Mouse (Mus musculus) lung, postnatal 14 days (tissue): ENCODE measurements around the gene Mtrr.
A peak's percentile ranks its signal among the peaks of the same experiment; 100 is the strongest.

Experiments used
- DNase-seq: peaks from one replicate; pipeline ENCODE4 v3.0.0; 2021

The Mtrr gene

DNA sequence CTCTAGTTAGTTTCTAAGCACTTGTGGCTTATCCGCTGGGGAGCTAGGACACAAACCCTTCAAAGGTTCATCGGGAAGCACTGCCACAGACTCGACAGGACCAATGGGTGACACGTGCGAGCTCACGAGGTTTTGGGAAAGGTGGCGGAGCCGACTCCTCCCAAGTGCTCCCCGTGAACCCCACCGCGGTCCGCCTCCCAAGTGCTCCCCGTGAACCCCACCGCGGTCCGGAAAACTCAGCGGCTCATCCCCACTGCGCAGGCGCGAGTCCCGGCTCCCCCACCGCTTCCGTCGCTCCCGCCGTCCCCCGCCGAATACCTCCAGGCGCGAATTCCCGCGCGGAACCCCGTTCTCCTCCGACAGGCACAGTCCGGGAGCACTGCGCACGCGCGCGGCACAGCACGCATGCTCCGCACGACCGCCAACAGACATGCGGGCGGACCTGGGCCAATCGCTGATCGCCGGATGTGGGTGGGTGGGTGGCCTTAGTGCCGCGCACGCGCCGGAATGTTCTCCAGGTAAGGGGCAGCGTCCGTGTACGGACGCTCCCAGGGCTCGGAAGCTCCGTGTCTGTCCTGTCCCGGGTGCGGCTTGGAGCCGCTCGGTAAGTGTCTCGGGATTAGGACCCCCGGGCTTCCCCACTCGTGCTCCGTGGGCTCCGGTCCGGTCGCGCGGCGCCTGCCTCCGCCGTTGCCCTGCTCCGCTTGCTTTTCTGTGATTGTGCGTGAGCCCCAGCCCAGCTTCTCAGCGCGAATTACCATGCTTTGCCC lies at the start of gene Mtrr, which contains the start of gene Fastkd3:
Gene Mtrr, minus strand, starts transcription at position 403 of the 770 bp plus-strand sequence.
Gene Fastkd3, plus strand, starts transcription at position 488 of the 770 bp plus-strand sequence.
- DNase-seq: peak; percentile 99

DNA sequence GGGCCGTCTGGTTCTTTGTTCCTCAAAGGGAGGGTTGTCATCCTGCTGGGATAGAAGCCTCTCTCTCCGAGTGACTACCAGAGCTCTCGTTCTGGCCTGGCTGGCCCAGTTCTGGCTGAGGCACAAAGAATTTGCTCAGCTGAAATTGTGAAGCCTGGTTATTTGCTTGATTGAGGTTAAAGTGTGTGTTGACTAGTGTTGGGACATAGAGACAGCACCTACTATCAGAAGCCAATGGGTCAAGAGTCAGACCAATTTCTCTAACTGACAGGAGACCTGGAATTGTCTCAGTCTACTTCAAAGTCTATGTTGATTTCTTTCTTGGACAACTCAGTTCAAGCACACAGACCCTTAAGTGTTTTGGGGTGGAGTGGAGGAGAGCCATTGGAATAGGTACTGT lies 45.1 kb upstream of the Mtrr start:
- DNase-seq: no peak

DNA sequence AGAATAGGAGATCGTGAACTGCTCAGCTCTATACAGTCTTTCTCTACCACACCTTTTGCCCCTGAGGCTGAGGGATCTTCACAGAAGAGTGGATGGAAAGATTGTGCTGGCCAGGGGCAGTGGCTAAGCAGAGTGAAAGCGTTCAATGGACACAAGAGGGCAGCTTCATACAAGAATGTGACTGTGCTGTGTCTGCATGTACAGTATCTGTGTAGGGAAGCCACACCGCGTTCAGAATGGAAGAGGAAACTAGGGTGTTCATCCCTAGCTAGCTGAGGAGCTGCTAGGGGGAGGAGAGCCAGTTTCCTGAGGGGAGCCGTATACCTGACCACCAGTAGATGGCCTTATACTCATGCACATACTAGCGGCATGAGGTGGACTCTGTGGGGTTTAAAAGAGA lies 40.8 kb upstream of the Mtrr start:
- DNase-seq: no peak

DNA sequence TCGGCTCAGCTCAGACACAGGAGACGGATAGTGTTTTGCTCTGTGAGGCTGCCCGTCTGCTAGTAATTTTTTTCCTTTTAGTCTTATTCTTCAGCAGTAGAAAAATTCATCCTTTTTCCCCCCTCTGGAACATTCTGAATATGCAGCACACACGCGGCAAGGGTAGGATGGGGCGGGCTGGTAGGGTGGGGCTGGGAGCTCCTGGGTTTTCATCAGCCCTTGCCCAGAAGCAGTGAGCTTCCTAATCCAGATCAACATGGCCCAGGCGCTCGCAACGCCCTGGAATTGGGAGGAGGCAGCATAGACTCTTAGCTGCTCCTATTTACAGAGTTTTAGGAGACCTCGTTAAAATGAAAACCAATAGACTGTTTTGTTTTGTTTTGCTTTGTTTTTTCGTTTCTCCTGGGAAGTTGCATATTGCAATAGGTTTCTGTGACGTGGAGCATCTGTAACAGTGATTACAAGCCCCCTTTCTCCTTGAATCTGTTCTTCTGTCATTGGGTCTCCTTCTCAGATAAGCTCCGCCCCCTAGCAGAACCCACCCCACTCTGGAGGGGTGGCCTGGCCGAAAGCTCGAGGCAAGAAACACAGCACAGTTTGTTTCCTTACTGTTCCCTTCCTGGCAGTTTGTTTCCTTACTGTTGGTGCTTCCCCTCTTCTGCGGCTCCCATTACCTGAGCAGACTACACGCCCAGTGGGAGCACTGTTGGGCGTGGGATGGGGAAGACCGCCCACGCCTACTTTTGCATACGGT lies 25.9 kb upstream of the Mtrr start:
- no peak for DNase-seq

DNA sequence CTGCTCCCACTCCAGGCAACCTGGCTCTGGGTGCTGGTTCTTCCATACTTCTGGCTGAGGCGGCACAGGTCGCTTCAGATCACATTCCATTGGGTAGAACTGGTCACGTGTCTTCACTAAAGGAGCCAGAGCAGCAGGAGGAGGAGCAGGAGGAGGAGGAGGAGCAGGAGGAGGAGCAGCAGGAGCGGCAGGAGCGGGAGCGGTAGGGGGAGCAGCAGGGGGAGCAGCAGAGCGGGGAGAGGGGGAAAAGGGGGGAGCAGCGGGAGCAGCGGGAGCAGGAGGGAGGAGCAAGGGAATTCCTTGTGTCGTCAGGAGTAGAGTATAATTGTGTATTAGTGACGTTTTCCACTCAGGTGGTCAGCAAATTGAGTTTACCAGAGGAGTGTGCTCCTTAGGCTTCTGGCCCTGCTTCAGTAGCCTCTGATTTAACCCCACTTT lies 23.8 kb upstream of the Mtrr start:
- DNase-seq: peak; percentile 39

DNA sequence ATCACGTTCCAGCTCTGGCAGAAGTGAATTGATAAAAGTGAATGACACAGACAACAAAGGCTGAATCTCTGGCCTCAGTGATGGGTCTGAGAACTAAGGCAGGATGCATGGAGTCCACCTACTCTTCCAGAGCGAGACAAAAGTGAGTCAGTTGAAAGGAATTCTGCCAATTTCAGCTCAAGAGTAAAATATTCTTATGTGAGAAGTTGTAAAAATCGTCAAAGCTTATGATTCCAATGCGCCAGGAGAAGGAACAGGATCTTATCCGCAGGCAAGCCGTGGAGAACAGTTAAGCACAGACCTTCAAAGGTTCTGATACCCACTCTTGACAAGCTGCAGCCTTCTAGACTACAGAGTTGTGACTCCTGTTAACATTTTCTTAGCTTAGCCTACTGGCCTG lies 21.1 kb upstream of the Mtrr start:
- DNase-seq: no peak

DNA sequence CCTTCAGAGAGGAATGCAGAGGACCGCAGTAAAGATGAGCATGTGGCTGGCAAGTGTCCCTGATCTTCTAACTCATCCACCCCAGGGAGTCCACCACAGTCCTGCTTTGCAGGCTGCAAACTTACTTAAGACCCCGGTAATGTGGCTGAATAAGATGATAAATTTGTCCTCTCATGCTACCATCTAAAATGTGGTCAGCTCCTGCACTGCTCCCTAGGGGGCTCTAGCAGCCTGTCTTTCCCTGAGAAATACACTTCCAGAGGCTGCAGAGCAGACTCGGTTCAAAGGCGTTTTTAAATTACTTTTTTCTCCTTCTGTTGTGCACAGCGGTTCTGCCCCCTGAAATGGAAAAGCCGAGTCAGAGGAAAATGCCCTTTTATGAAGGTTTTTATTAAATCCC lies 19.2 kb upstream of the Mtrr start:
- peak; percentile 34 for DNase-seq

DNA sequence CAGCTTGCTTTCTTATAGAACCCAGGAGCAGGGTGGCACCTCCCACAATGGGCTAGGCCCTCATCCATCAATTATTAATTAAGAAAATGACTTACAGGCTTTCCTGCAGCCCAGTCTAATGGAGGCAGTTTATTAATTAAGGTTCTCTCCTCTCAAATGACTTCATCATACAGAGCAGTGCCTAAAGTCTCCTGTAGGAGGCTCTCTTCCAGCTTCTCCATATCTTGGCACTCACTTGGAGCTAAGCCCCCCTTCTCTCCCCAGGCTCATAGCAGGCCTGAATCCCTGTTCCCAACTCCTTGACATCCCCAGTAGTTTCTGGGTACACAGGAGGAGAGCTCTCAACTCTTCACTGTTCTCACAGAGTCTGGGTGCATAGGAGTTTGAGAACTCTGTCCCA lies 17.0 kb upstream of the Mtrr start:
- DNase-seq: no peak

DNA sequence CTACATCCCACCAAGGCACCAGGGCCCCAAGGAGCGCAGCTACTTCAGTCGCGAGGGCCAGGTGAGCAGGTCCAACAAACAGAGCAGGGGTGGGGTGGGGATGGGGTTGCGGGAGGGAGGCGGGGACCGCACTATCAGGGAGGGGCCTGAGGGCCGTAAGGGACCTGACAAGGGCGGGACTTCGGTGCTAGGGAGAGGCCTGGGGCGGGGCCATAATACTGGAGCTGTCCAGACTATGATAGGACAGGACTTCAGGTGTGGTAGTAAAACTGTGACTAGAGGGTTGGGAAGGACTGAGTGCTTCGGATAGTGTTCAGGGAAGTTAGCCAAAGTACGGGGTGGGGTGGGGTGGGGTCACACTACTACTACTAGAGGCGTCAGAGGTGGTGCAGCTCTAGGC lies 15.7 kb upstream of the Mtrr start:
- DNase-seq: no peak

DNA sequence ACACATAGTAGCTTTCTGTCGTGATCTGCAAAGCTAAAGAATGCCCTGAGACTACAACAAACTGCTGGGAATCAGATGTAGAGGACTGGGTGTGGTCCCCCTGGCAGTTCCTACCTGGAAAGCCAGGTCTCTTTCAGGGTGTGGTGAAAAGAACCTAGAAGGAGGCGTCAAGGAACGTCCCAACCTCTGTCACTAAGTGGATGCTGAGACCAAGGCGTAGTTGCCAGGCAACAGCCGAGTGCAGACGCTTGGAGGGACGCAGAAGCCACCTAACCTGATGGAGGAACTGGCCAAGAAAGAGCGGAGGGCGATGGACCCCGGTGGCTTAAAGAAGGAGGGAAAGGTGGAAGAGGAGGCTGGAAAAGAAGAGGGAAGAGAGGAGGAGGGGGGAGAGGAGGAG lies 15.2 kb upstream of the Mtrr start, which contains the start of gene 1700001L19Rik:
Gene 1700001L19Rik, plus strand, starts transcription at position 223 of the 400 bp plus-strand sequence.
- DNase-seq: no peak

DNA sequence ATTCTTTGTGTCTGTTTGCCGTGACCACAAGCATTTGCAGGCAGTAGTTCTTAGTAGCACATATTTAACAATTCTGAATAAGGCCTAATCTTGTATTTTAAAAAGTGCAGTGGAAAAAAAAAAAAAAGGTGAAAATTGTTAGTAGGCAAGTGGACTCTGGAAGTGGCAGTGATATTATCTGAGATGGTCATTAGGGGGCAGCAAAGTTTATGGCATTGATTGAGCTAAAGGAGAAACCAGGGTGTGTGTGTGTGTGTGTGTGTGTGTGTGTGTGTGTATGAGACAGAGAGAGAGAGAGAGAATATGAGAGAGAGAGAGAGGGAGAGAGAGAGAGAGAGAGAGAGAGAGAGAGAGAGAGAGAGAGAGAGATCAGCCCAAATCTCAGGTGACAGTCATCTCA lies 11.8 kb upstream of the Mtrr start:
- no peak for DNase-seq

DNA sequence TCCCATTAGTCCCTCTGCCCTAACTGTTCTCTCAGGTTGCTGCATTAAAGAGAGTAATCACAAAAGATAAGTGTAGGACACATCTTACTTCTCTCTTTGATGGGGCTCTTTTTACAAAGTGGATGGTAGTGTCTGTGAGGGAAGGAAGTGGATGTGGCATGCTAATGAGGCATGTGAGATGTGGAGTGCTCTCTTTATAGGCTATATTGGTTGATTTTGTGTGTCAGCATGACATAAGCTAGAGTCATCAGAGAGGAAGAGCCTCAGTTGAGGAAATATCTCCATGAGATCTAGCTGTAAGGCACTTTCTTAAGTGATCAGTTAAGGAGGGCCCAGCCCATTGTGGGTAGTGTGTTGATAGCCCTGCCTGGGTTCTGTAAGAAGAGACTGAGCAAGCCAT lies 6.4 kb upstream of the Mtrr start:
- DNase-seq: no peak

DNA sequence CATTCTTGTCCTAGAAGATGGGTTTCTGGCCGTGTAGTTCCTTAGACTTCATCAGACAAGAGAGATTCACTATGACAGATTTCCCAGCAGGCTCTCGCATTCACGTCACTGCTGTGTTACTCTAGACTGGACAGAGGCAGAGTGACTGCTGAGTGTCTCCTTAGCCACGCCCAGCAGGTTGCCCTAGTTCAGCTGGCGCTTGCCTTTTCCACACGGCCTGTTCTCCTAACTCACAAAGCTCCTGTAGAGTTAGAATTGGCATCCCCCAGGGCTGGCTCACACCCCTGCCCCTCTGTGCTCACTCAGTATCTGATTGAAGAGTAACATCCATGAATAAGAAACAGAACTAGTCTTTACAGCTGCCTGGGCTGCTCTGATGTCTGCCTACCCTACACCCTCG lies 3.5 kb upstream of the Mtrr start:
- DNase-seq: no peak

DNA sequence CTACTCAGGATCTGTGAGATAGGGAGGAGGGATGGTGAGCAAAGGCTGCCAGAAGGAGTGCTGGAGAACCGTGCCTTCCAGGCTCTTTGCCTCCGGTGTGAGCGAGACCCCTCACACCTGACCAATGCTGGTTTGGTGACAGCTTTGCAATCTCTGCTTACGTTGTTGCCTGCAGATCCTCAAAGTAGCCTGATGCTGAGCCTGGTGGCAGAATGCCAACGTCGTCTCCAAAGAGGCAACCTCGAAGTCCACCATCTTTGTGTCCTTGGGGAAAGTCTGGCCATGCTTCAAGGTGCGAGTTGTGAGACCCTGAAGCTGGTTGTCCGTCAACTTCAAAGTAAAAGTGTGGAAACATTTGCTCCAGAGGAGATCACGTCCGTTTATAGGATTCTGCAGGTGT lies 2.0 kb upstream of the Mtrr start:
- DNase-seq: no peak

DNA sequence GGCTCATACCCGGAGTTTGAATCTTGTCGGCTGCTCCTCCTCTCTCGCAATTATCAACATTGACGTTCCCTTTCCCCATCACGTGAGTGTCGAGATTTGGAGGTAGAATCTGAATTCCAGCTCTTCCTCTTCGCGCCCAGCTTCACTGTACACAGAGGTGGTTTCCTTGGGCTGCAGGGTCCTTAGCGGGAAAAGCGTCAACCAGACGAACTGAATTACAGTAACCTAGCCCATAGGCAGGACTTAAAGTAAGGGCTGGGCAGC lies 500 bp upstream of the Mtrr start:
- no peak for DNase-seq

DNA sequence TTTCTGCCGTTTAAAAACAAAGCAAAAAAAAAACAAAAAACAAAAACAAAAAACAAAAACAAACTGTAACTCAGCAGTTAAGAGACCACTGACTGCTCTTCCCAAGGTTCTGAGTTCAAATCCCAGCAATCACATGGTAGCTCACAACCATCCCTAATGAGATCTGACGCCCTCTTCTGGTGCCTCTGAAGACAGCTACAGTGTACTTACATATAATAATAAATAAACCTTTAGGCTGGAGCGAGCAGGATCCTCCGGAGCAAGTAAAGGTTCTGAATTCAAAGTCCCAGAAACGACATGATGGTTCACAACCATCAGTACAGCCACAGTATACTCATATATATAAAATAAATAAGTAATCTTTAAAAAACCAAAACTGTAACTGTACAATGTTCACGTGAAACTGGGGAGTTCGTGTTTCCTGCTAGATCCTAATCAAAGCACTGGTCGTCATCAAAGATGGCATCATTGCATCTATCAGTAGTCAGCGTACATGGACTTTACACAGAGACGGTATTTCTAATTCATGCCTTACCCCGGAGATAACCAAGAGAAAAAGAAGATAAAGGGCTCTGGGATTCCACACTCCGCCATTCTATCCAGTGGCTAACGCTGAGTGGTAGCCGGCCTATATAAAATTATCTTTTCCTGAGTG lies 736 bp downstream of the Mtrr start:
- DNase-seq: no peak

DNA sequence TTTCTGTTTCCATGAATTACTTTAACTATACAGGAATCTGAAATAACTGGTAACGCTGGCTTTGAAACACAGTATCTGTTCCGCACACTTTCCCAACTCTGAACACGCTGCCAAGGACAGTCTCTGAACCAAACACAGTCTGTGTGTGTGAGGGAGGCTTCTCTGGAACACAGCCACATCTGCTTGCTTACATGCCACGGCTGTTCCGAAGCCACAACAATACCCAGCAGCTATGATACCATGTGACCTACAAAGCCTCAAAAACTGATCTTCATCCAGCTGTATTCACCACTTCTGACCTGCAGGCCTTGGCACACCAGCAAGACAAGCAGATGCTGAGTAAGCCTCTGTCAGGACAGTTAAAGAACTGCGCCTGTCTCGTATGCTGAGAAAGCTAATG lies 4.0 kb downstream of the Mtrr start:
- DNase-seq: peak; percentile 65

DNA sequence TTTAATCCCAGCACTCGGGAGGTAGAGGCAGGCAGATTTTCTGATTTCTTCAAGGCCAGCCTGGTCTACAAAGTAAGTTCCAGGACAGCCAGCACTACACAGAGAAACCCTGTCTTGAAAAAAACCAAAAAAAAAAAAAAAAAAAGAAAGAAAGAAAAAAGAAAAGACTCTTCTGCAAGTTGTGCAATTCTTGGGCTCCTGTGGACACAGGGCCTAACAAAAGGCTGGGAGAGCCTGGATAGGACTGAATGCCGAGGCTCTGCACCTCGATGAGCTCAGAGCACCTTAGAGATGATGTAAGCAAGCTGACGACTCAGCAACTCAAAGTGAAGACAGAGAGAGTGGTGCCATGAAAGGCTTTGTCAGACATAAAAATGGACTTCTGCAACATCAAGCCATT lies 7.6 kb downstream of the Mtrr start:
- DNase-seq: no peak

DNA sequence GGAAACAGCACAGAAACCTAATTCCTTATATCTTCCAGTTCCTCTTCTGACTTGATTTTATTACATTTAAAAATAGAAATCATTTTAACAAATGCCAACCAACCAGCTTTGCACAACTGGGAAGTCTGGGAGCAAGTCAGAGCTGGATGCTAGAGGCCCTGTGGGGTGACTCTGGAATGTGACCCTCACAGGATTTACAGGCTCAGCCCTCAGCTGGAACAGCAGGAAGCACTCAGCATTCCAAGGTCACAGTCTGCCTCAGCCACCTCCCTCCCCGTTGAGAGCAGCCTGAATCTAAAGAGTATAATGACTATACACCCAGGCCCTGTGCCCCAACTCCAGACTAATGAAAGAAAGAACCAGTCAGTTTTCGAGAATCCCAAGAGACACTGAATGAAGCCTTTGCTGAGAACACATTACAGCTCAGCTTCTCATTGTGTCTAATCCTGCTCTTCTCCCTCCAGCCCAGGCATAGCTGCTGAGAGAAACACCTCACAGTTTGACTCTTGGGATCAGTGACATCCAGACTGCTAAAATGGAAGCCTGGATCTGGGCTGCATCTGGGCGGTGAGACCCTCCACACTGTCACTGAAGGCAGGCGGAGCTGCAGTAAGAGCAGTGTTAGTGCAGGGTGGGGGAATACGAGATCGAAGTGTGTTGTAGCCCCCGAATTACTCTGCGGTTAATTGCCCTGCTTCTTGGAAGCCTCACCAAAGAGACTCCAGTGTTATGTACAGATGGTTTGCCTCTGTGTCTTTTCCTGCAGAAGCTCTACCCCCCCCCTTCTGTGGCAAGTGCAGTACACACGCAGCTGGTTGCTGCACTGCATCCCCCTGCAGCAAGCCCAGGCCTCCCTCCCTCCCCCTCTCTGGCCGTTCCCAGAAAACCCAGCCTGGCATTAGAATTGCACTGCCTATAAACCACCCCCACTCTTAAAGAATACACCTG lies 8.7 kb downstream of the Mtrr start:
- peak; percentile 43 for DNase-seq

DNA sequence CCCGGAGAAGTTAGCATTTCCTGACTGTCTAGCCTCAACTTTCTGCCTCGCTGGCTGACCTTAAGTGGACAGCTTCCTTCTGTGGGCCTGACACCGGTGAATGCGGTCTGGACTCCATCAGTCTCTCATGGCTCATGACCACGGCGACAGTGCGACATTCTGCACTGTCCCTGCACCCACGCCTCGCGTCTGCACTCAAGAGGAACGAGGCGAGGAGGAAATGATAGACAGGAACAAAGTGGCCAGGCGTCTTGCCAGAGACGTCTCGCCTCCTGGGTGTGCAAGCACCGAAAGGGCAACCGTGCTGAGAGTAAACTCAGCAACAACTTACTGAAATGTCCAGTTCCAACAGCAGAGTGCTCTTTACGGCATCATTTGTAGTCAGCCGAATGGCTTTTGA lies 9.7 kb downstream of the Mtrr start:
- peak; percentile 13 for DNase-seq

DNA sequence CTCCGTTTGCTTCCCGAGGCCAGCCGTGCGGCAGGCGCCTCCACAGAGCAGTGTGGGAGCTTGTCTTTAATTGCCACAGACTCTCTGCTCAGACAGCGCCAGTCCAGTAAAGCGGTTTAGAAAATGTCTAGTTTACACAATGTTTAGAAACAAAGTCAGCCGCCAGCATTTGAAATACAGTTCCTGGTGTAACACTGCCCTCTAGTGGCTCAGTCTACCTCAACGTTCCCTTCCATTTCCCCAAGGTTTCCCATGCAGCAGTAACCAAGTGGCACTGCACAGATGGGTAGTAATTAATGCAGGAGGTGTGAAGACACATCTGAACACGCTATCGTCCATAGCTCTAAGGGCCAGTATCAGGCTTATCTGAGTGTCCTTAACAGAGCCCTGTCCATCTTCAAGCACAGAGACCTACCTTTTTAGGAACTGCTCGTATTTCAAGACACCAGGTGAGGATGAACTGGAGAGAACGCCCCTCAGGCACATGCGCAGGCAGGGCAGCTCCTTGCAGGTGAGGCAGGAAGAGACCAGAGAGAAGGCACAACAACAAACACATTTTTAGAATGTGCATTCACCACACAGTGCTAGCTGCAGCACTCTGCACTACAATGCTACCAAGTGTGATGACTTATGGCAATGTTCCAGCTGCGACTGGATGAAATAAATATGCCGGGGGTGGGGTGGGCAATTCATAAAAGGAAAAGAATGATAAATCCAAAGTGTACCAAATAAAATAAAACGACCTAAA lies 12.2 kb downstream of the Mtrr start:
- peak; percentile 75 for DNase-seq

DNA sequence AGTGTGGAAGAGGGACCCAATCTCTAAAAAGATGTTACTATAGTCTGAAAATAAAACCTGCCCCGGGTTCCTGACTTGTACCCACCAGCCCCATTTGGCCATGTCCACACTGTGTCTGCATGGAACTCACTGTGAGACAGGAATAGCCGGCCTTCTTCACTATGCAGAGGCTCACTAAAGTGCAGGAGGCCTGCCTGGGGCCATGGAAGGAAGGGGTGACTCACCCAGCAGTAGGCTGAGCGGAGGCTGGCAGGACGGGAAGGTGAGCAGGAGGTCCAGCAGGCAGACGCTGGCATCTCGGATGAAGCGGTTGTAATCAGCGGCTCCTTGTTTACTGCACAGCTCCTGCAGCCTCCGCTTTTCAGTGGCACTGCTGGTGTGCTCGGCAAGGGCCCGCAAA lies 13.4 kb downstream of the Mtrr start:
- no peak for DNase-seq
